Mouse (Mus musculus) lung, postnatal 0 days (tissue): ENCODE data around the gene Ppp2r5e.

ENCODE experiments used
- CTCF ChIP-seq: IDR thresholded peaks from 2 replicates; pipeline ENCODE4 v1.5.1; 2016; ENCODE audit warnings: antibody characterized with exemption, mild to moderate bottlenecking
- EP300 ChIP-seq: IDR thresholded peaks from 2 replicates; pipeline ENCODE4 v1.6.1; 2016; ENCODE audit warnings: antibody characterized with exemption, mild to moderate bottlenecking, control low read depth

GRCm38 (mm10) chr12:75565756-75566155 lies 30.3 kb downstream of the Ppp2r5e start:
- TF ChIP-seq EP300 (no peak), CTCF (no peak)
